Mouse (Mus musculus): Measurements from ENCODE around the gene Cxcl17. TPM values are rescaled to one million over a fixed set of nuclear protein-coding genes. Genes with fewer than 3 reads are reported as not detected.
"Not testable (repeated sequence)": the region's sequence is repeated elsewhere in the genome, so short reads cannot be mapped to it uniquely, and the experiment has no call there.

Gene Cxcl17
- 0.39 and 0.60 TPM in 2 replicates for polyA plus RNA-seq (2015; fragmentation: Nextera tagmentation; extraction: Ambion mirVana)

DNA sequence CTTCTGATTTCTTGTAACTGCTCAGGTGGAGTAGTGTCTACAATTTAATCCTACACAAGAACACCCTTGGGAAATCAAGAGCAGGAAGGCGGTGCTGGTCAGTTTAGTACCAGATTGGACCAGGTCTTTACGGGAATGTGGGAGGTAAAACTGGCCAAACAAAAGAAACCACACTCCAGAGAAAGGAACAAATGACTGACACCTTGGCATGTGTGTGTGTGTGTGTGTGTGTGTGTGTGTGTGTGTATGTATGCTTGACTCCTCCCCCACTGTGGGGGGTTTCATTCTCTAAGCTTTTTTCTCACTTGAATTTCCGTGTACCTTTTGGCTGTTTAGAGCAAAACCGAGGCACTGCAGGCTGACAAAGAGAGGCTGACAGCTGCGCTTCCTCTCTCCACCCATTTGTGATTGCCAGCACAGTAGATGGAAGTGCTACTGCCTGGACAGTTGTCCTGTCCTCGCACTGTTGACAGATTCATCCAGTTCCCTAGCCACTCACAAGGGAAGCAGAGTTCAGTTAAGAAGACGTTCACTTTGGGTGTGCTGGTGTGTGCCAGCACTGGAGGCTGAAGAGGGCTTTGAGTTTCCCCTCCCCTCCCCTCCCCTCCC is at the start of gene Cxcl17:
Gene Cxcl17, minus strand, starts transcription at position 54 of the 609 bp plus-strand sequence.
- WGBS = 40% methylated on average over 7 of the region's 7 CpGs

DNA sequence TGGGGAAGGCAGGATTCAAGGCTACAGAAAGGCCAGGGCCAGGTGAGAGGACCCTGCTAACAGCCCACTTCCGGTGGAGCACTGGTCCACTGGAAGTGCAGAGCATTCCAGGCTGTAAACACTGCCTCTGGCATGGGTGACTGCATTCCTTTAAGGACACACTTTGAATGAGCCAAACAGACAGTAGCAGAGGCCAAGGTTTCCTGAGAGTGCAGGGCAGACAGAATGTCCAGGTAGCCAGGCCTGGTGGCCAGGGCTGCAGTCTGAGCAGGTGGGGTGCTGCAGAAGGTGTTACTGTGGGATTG is 49.3 kb upstream of the Cxcl17 start:
- not testable (repeated sequence) for ATAC-seq (replicated peaks); H3K9me3 ChIP-seq; H3K27me3 ChIP-seq; H3K9ac ChIP-seq (replicated peaks); H3K27ac ChIP-seq (replicated peaks); H3K4me3 ChIP-seq; H3K4me2 ChIP-seq (replicated peaks); H3K4me1 ChIP-seq; H3K36me3 ChIP-seq
- WGBS = no CpG with 5 or more reads among the region's 1 CpGs

More for the DNA sequence above, at the start of gene Cxcl17:
- no peaks in the 10 kb centered on the region for H3K9me3 ChIP-seq
- H3K4me2 ChIP-seq (replicated peaks) = no peak within 1 kb of the TSS
- no peak within 1 kb of the TSS for H3K4me3 ChIP-seq
- no peak within 1 kb of the TSS for H3K9ac ChIP-seq (replicated peaks)
- no peaks in the 10 kb centered on the region for H3K27me3 ChIP-seq
- H3K4me1 ChIP-seq = no peaks in the 10 kb centered on the region
- no peak within 1 kb of the TSS for H3K27ac ChIP-seq (replicated peaks)
- no peaks in the 10 kb centered on the region for H3K36me3 ChIP-seq
- no peak for ATAC-seq (replicated peaks)

DNA sequence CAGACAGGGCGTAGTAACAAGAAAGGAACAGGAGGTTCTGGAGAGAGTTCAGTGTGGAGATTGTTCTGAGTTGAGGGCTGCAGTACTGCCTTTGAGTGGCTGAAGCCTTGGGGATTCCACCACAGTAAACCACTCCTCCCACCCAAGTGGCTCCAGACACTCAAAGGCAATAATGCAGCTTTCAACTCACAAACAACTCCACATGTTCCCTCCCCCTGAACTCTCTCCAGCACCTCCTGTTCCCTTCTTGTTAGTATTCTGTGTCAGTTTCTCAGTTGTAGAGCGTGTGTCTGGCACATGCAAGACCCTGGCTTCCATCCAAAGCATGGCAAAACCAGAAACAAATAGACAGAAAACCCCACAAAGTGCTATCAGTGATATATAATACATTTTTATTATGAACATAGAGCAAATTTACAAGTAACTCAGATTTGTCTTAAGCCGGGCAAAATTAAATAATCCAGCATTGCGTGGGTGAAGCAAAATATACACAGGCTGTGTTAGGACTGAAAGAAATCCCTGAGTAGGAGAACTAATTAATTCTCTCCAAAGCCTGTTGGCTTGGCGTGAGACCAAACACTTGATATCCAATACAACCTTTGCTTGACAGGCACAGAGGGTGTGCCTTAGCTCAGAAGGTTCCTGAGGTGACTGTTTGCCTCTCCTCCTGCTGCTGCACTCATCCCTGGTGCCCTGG is 48.8 kb upstream of the Cxcl17 start:
- H3K27me3 ChIP-seq; H3K36me3 ChIP-seq; H3K9ac ChIP-seq (replicated peaks); H3K4me1 ChIP-seq; H3K4me3 ChIP-seq; H3K9me3 ChIP-seq; H3K4me2 ChIP-seq (replicated peaks): not testable (repeated sequence)
- peak; percentile 96 for ATAC-seq (replicated peaks)
- 11% methylated on average over 4 of the region's 5 CpGs for WGBS
- H3K27ac ChIP-seq (replicated peaks) = peak overlapping the region; percentile 72

DNA sequence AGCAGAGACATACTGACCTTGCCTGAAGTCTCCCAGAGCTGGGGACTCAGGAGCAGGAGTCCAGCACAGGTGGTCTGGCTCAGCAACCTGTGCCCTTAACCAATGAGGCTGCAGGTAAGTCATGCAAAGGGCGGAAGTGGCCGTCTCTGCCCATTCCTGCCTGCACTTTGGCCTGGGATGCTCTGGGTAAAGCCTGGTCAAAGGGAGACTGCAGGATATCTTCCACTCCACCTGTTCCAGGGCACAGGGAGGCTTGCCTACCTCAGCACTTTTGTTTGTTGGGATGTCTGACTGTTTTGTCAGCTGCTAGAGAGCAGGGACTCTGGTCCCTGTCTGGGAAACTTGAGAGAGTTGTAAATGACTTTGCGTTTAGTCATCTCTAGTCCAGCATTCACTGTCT is 39.4 kb upstream of the Cxcl17 start:
- Histone ChIP-seq H3K4me2 (replicated peaks) (no peak overlapping the region), H3K4me3 (no peak overlapping the region), H3K27me3 (no peaks in the 10 kb centered on the region), H3K27ac (replicated peaks) (no peak overlapping the region), H3K36me3 (no peaks in the 10 kb centered on the region), H3K9ac (replicated peaks) (no peak overlapping the region), H3K9me3 (no peaks in the 10 kb centered on the region), H3K4me1 (no peaks in the 10 kb centered on the region)
- WGBS = 86% methylated on average over 3 of the region's 3 CpGs
- ATAC-seq (replicated peaks) = no peak

DNA sequence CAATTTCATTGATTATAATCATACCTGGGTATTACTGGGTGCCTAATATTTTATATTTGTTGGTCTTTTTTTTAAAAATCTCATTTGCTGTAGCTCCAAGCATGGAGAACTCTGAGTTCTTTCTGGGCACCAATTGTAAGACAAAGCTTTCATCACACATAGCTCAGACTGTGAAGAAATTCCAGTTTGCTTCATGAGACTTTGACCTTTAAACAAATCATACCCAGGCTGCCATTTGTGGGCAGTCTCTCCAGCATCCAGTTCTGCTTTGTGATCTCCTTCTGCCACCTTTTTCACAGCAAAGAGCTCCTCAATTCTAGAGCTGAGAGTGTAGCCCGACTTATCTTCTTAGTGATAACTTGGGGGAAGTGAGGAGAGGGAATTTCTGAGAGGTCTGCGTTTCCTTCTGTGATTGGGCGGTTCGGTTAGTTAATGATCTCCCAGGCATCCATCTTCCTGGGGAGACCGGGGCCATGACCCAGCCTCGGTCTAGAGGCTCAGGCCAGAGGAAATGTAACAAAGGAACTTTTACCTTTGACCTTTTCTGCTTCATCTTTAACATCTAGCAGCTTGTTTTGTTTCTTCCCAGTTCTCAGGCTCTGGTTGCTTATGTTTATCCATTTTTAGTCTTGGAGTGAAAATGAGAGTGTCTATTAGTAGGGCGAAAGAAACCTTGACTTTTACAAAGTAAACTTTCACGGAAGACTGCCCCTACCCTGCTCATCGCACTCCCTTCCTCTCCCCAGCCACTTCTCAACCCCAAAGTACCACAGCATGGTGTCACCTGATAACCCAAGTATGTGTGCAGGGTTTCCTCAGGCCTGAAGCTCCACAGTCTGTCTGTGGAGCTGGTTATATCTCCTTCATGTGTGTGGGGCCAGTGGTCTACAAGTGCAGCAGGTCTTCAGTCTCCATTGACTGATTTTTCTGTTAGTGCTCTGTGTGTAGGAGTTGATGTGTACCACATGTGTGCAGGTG is 37.5 kb upstream of the Cxcl17 start:
- no peak overlapping the region for H3K9ac ChIP-seq (replicated peaks)
- no peak overlapping the region for H3K4me2 ChIP-seq (replicated peaks)
- H3K4me3 ChIP-seq = no peak overlapping the region
- H3K27ac ChIP-seq (replicated peaks) = no peak overlapping the region
- no peaks in the 10 kb centered on the region for H3K9me3 ChIP-seq
- H3K27me3 ChIP-seq = no peaks in the 10 kb centered on the region
- no peaks in the 10 kb centered on the region for H3K36me3 ChIP-seq
- 78% methylated on average over 9 of the region's 9 CpGs for WGBS
- no peak for ATAC-seq (replicated peaks)
- no peaks in the 10 kb centered on the region for H3K4me1 ChIP-seq

DNA sequence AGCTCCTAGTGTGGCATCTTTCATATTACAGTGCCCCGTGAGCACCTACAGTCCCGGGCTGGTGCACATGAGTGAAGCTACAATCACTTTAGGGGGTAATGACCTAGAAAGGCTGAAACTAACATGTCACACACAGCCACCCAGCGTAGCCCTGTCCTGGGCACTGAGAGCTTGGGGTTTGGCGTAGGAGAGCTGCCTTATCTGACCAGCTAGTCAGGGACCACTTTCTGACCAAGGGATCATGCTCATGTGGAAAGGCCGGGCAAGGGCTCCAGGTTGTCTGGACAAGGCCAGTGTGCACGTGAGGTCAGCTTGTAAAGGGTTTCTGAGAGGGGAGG is 28.1 kb upstream of the Cxcl17 start:
- Histone ChIP-seq H3K4me3 (no peak overlapping the region), H3K9ac (replicated peaks) (no peak overlapping the region), H3K27ac (replicated peaks) (no peak overlapping the region), H3K4me1 (no peaks in the 10 kb centered on the region), H3K9me3 (no peaks in the 10 kb centered on the region), H3K36me3 (no peaks in the 10 kb centered on the region), H3K27me3 (no peaks in the 10 kb centered on the region), H3K4me2 (replicated peaks) (no peak overlapping the region)
- WGBS = 87% methylated on average over 6 of the region's 6 CpGs
- no peak for ATAC-seq (replicated peaks)

DNA sequence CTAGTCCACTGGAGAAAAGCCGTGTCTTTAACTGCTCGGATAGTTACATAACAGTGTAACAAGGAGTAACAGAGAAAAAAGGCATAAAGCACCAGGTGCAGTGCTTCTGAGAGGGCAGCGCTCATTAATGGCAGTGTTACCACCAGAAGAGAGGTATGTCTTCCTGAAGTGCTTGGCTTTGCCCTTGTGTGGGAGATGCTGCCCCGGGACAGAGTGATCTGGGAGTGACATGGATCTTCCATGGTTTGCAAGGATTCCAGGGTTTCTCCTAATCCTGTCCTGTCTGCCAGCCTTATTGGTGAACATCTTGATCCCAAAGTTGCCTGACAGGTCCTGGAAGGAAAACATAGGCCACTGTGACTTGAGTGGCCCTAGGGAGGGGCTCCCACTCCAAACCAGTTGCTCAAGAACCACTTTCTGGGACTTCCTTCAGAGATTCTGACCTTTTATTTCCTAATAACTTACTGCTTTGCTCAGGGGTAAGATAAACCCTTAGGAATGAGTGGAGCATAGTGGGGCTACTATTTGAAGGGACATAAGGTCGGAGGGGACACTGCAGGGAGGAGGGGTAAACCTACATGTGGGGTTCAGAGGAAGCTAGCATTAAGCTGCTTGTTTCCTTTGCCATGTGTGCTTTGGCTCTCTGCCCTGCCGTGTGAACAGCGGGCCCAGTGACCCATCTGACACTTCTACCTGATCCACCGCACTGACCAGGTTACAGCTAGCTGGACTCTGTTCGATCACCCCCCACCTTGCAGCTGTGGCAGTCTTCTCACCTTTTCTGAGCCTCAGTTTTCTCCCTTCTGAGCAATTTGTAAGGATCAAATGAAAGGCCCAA is 27.5 kb upstream of the Cxcl17 start:
- WGBS = 88% methylated on average over 9 of the region's 9 CpGs
- ATAC-seq (replicated peaks) = no peak
- no peak overlapping the region for H3K4me2 ChIP-seq (replicated peaks)

DNA sequence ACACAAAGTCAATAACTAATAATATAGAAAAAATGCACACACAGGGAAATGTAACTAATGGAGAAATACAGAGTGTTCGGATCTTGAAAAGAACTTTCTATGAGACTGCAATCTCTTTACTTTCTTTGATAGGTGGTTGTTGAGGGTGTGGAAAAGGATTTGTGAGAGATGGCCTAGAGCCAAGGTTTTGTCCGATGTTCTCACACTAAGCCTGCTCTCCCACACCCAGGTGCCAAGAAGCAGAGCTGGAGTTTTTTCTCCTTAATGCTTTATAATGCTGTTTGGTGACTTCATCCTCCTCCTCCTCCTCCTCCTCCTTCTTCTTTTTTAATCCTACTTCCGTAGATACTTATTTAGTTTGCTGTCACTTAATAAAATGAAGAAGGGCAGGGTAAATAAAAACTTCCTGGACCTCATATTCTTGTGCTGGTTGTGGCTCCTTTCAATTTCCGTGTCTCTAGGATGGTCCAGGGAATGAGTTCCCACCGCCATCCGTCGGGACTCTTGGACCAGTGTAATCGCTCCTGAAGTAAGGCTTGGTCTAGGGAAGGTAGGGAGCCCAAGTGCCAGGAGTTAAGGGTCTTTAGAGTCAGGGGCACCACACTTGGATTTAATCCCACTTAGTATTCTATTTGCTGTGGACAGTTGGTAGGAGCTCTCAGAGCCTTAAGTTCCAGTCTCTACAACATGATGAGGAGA is 26.6 kb upstream of the Cxcl17 start:
- Histone ChIP-seq H3K9ac (replicated peaks) (no peak overlapping the region), H3K4me2 (replicated peaks) (no peak overlapping the region), H3K9me3 (no peaks in the 10 kb centered on the region), H3K27me3 (no peaks in the 10 kb centered on the region), H3K4me1 (no peaks in the 10 kb centered on the region), H3K36me3 (no peaks in the 10 kb centered on the region), H3K27ac (replicated peaks) (no peak overlapping the region), H3K4me3 (no peak overlapping the region)
- ATAC-seq (replicated peaks) = no peak
- 78% methylated on average over 8 of the region's 8 CpGs for WGBS

More for the DNA sequence above, 27.5 kb upstream of the Cxcl17 start:
- H3K4me3 ChIP-seq = no peak overlapping the region
- no peaks in the 10 kb centered on the region for H3K36me3 ChIP-seq
- H3K27ac ChIP-seq (replicated peaks) = no peak overlapping the region
- no peaks in the 10 kb centered on the region for H3K27me3 ChIP-seq
- no peak overlapping the region for H3K9ac ChIP-seq (replicated peaks)
- no peaks in the 10 kb centered on the region for H3K9me3 ChIP-seq
- no peaks in the 10 kb centered on the region for H3K4me1 ChIP-seq

DNA sequence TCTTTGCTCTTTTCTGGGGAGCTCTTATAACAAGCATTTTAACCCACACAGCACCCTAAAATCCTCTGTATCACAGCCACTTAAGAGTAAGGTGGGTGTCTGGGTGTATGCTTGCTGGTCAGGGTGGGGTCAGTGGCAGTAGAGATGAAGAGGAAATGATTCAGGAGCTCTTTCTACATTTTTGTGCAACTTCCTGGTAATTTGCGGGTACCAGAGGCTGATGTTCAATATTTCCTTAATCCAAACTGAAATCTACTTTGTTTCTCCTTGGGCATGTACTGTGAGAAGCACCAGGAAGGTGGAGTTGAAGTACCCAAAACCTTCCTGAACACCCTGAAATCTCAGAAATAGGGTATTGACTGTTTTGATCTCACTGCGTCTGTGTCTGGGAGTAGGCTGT is 24.0 kb upstream of the Cxcl17 start:
- WGBS = 90% methylated on average over 2 of the region's 2 CpGs
- no peaks in the 10 kb centered on the region for H3K27me3 ChIP-seq
- ATAC-seq (replicated peaks) = no peak

DNA sequence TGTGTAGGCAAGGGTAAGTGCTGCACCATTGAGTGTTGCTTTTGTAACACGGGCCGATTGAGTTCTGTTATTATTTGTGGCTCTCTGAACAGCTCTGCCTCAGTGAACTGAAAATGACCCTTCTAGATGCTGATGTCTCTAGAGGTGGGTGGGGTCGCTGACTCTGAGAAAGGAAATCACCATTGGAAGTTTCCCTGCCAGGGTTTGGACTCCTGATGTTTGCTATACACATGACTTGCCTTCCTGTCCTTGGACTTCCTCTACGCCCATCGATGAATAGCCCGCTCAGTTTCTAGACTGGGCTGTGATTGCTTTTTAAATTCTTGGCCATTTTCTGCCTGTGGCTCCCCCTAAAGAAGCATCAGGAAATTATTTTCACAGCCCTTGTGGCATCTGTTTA is 23.5 kb upstream of the Cxcl17 start:
- no peak for ATAC-seq (replicated peaks)
- Histone ChIP-seq H3K4me3 (no peak overlapping the region), H3K9me3 (no peaks in the 10 kb centered on the region), H3K4me1 (peaks cover 5% of the 10 kb centered on the region; the same call in 1 of the 2 replicates), H3K4me2 (replicated peaks) (no peak overlapping the region), H3K36me3 (no peaks in the 10 kb centered on the region), H3K27me3 (no peaks in the 10 kb centered on the region), H3K27ac (replicated peaks) (no peak overlapping the region), H3K9ac (replicated peaks) (no peak overlapping the region)
- 88% methylated on average over 6 of the region's 6 CpGs for WGBS

More for the DNA sequence above, 24.0 kb upstream of the Cxcl17 start:
- Histone ChIP-seq H3K4me1 (peaks cover 5% of the 10 kb centered on the region; the same call in 1 of the 2 replicates), H3K9ac (replicated peaks) (no peak overlapping the region), H3K27ac (replicated peaks) (no peak overlapping the region), H3K4me2 (replicated peaks) (no peak overlapping the region), H3K9me3 (no peaks in the 10 kb centered on the region), H3K4me3 (no peak overlapping the region), H3K36me3 (no peaks in the 10 kb centered on the region)

DNA sequence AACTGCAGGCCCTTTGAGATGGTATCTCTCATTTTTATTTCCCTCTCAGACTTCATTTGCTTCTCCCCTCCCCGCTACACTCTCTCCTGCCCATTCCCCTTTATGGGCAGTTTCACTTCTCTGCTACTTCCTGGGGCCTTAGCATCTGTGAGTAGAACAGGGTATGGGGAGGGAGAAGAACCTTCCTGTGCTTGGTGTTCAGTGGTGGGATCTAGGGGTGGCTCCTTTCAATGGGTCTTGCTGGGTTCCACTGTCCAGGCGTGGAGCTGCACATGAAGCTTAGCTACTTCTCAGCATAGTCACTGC is 22.8 kb upstream of the Cxcl17 start:
- no peaks in the 10 kb centered on the region for H3K27me3 ChIP-seq
- ATAC-seq (replicated peaks) = no peak
- H3K4me1 ChIP-seq = peaks cover 5% of the 10 kb centered on the region; the same call in 1 of the 2 replicates
- 90% methylated on average over 2 of the region's 2 CpGs for WGBS
- H3K9me3 ChIP-seq = no peaks in the 10 kb centered on the region
- no peak overlapping the region for H3K27ac ChIP-seq (replicated peaks)
- H3K4me2 ChIP-seq (replicated peaks) = no peak overlapping the region
- no peak overlapping the region for H3K4me3 ChIP-seq
- no peaks in the 10 kb centered on the region for H3K36me3 ChIP-seq
- no peak overlapping the region for H3K9ac ChIP-seq (replicated peaks)

Data from forebrain, embryonic 15.5 days (tissue).